Mouse (Mus musculus) ES-Bruce4 (cell line): ENCODE measurements around the gene Nr1h4.

ENCODE experiments used
- CTCF ChIP-seq: IDR thresholded peaks from one replicate; pipeline ENCODE4 v1.8.1; 2011; ENCODE audit warnings: low read depth, low read length
- POLR2A ChIP-seq: IDR thresholded peaks from one replicate; pipeline ENCODE4 v1.8.1; 2011; ENCODE audit warnings: low read length; ENCODE audit not compliant: insufficient read depth

DNA sequence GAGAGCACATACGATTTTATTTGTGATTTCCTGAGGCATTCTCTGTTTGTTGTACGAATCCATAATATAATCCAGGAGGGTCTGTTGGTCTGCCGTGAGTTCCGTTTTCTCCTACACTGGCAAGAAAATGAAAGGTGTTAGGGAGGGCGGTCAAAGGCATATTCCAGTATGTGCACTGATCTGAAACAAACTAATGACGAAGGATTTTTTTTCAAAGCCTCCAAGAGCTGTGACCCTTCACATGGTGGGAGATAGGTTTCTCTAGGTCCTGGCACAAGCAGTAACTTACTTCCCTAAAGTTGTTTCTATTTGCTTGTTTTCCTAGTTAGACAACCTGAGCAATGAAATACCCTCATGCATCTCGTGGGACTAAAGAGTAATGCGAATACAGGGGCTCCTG lies 54.6 kb downstream of the Nr1h4 start:
- no peak for TF ChIP-seq CTCF
- TF ChIP-seq POLR2A, result no peak
